Mouse (Mus musculus): ENCODE data around the gene Shc4.

DNA sequence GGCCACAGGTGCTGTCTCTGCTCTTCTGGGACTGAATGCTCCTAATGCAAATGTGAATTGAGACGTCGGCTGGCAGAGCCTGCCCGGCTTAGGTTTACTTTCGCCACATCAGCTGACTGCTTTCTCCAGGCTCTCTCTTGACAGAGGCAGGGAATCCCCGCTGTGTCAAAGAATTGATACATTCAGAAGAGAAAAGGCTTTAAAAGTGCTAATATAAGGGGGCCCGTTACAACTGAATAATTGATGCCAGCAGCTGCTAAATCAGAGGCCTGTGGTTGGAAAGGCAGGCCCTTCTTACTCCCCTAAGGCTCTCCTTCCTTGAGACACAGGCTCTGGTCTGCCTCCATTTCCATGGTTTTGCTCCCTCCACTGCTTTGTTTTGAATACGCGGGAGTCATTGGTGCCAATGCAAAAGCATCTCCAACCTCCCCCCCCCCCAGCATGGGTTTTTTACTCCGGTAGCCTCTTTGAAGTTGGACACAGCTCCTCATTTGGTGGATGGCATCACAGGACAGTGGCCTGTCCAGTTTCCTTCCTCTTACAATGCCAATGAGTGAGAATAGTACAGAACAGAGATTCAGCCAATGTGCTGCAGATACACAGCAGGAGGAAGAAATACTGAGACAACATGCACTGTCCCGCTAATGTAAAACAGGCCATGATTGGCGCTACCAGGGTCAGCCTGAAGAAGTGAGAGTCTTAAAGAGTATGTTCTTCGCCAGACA, 18.9 kb downstream of the Shc4 start:
- TF ChIP-seq CTCF (IDR thresholded peaks at IDR 0.05; ENCODE audit: low read depth) (no peak), EP300 (IDR thresholded peaks at IDR 0.05; ENCODE audit: low read depth) (no peak)

Measured in heart, postnatal 0 days (tissue).